Mouse (Mus musculus) lung, adult 18-20 months (tissue): ENCODE data around the gene Hcn2.

ENCODE experiments used
- DNase-seq, 2 experiments: peaks; one replicate each; pipeline ENCODE4 v3.0.0; 2022; ENCODE audit warnings: mixed read lengths in 2 of 2

Gene Hcn2

DNA sequence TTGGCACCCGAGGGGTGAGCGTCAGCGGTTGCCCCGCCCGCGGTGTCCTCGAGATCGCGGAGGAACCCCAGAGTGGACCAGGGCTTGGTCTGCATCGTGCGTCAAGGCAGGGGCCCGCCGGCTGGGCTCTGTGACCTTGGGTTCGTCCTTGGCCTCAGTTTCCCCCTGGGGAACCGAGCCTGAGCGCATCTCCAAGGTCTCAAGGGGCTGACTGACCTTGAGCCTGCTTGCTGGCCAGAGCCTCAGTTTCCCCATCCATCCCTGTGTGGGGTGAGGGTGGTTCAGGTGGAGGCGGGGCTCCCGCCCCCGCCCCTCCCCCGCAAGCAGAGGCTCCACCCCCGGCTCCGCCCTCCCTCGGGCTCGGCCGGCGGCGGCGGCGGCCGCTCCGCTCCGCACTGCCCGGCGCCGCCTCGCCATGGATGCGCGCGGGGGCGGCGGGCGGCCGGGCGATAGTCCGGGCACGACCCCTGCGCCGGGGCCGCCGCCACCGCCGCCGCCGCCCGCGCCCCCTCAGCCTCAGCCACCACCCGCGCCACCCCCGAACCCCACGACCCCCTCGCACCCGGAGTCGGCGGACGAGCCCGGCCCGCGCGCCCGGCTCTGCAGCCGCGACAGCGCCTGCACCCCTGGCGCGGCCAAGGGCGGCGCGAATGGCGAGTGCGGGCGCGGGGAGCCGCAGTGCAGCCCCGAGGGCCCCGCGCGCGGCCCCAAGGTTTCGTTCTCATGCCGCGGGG is at the start of gene Hcn2:
Gene Hcn2, plus strand, starts transcription at position 381 of the 734 bp plus-strand sequence.
- DNase-seq = no peak

DNA sequence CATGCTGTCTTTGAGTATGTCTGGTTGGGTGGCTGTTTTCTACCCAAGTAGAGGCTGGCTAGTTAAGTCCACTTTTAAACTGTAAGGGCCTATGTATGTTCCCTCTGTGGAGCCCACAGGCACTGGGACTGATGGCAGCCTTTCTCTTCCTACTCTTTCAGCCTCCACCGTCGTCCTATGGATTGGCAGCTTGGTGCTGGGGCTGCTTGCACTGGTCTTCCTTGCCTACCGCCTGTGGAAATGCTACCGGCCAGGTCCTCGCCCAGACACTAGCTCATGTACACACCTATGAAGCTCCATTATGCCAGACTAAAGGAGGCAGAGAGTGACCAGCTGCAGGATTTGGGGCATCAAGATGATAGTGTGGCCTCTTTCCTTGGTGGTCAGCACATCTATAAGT is 48.4 kb upstream of the Hcn2 start:
- no peak for DNase-seq

DNA sequence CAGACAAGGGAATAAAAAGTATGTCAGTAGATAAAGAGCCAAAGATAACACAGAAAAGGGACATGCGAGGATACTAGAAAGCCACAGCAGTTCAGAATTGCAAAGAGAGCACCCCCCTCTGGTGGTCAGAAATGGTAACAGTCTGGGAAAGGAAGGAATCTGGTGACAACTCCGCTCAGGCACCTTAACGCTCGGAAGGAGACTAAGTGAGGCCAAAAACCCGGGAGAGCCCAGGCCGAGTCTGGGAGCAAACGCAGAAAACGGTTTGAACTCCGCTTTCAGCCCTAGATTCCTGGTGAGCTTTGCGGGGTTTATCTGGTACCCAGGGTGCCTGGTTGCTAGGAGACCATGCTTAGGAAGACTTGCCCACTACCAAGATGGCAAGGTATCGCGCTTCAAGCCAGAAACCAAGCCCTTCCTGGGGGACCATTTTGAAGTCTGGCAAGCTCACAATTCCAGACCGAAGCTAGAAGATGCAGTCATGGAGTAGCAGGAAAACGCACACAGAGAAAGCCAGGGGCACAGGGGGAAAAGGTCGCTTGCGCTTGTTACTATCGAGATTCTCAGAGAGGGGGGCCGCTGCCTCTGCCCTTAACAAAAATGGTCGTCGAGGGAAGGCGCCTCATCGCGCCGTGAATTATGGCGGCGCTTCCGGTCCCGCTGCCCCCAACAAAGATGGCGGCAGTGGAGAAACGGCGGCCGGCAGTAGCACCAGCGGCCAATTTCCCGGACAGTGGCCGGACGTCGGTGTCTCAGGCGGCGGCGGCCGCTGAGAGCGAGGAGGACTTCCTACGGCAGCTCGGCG is 47.5 kb upstream of the Hcn2 start, which contains the start of gene Tpgs1:
Gene Tpgs1, plus strand, starts transcription at position 599 of the 805 bp plus-strand sequence.
- DNase-seq = peak; percentile 86 to 89

DNA sequence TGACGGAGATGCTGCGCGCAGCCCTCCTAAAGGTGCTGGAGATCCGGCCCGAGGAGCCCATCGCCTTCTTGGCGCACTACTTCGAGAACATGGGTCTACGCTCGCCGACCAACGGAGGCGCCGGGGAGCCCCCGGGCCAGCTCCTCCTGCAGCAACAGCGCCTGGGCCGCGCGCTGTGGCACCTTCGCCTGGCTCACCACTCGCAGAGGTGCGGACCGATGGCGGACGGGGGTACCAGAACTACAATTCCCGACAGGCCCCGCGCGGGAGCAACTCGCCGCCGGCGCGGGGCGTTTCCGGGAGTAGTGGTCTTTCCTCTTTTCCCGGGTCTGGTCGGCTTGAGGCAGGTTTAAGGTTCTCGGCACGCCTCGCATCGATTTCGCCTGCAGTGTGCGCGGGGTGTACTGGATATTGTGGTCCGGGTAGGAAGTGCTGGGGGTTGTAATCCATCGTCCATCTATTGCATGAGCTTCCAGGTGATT is 46.8 kb upstream of the Hcn2 start:
- peak; percentile 68 to 70 for DNase-seq

DNA sequence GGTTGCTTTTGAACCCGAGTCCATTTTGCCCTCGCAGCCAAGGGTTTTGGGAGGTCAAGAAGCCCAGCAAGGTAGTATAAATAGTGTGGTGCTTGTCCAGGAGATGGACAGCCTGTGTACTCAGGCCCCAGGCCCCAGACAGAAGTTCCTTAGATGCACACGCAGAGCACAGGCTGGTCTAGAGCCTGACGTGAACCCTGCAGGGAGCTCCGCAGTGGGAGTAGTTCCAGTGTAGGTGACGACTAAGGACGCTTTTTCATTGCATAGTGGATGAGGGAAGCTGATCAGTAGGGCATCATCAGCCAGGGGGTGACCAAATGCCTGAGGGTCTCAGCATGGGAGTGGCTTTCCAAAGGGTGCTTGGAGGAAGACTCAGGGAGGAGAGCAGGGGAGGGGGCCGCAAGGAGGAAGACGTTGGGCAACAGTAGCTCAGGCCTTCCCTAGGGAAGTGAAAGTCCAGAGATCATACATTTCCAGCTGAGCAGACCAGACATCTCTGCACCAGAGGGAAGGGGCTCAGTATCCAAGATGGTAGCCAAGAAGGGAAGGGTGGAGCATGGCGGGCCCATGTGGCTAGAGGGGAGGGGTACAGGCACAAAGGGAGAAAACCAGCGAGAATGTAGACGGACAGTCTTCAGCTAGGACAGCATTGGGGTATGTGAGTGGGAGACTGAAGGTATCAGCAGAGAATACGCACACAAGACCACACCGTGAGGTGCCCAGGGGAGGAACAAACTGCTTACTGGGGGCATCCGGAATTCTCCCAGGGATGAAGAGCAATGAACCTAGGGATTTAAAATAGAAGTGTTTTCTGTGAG is 46.2 kb upstream of the Hcn2 start:
- DNase-seq = no peak

DNA sequence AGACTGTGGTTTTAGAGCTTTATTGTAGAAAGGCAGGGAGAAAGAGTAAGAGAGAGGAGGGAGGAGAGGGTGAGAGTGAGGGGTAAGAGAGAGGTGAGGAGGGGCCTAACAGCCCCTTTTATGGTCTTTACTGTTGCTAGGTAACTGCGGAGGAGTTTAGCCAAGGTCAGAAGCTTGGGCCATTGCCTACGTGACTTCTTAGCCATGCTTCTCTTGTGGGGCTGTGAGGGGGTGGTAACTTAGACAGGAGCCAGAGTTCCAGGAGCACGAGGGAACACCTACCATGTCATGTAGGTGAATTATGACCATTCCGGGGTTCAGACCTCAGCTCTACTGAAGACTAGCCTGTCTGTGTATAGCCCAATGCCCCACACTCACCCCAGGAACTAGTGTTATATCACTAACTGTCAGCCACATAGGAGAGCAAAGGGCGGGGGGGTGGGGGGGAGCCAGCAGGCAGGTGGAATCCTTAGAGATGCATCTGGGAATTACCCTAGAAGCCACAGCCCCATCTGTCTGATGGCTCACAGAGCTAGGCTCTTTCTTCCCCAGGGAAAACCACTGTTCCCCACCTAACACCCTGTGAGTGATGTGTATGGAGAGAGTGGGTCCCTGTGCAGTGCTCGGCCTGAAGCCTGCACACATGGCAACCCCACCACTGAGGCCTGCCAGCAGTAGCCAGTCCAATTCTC is 44.9 kb upstream of the Hcn2 start:
- DNase-seq = no peak

DNA sequence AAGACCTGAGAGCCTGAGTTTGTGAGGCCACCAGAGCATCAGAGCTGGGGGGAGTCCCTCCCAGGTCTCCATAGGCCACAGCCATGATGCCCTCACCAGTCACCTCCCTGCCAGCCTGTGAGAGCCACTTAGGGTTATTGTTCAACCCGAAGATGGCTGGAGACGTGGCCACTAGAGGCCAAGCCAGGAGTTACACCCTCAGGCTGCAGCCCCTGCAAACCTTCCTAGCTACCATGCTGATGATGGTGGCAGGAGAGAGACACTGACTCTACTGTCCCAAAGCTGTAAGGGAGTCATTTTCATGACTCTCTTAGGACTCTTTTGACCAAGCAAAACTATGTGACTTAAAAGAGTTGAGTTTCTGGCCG is 44.4 kb upstream of the Hcn2 start:
- DNase-seq = no peak

DNA sequence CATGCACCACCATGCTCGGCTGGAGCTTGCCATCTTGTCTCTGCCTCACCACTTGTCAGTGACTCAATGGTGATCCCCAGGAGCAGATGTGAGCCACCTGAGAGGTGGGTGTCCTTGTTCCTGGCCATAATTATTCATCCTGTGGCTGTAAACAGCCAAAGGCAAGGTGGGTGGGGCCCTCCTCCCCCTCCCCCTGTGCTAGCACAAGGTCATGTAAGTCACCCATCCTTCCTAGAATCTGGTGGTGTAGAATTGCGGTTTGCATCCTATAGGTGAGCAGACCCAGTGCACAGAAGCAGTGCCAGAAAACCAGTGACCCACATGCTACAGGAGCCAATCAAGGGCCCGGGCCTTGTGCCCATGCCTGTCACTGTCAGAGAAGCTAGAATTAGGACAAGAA is 43.4 kb upstream of the Hcn2 start:
- no peak for DNase-seq

DNA sequence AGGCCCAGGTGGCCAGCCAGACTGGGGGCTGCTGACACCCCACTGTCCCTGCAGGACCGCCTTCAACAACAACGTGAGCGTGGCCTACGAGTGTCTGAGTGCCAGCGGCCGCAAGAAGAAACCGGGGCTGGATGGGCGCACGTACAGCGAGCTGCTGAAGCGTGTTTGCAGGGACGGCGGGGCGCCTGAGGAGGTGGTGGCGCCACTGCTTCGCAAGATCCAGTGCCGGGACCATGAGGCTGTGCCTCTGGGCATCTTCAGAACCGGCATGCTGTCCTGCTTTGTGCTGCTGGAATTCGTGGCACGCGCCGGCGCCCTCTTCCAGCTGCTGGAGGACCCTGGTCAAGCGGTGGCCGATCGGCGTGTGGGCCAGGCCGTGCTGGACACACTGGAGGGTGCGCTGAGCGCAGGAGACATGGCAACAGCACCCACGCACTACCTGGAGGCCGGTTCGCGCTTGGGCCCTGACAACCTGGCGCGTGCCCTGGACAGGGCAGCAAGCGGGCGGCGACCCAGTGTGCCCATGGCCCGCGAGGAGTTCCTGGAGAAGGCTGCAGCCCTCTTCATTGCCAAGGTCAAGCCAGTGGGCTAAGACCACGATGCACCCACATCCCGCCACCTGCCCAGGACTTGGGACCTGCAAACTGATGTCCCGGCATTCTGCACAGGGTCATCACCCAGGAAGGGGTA is 40.9 kb upstream of the Hcn2 start:
- DNase-seq = no peak

DNA sequence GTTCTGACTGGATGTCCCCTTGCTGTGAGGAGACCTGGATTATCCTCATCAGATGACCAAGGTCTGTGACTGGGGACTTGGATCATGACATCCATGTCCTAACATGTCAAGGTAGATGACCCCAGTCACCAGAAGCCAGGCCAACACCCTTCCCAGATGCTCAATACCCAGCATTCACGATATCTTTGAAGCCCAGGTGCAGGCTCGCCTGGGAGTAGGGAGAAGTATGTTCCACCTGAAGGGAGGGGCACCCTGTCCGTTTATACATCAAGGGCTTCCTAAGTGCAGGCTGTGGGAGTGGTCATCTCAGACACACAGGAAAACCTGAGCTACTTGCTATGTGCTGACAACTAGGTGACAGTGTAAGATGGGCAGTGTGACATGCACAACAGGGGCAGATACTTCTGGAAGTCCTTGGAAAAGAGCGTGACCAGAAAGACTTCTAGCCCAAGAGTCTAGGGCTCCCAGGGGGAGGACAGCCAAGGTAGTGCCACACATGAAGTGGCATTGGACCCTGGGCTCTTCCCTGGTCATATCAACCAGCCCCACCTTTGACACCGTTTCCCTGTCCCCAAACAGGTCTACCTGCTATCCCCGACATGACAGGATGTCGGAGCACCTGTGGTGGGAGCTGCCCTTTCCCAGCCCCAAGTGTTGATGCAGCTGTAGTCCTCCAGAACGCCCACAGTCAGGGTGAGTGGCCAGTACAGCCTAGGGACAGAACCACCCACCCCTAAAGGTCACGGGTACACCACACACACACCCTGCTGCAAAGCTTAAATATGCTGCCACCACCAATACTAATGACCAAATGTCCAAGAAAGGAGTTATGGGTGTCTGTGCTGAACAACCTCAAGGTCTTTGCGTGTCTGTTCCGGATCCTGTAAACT is 35.6 kb upstream of the Hcn2 start:
- DNase-seq = peak in 1 of 2 experiments; percentile 33

DNA sequence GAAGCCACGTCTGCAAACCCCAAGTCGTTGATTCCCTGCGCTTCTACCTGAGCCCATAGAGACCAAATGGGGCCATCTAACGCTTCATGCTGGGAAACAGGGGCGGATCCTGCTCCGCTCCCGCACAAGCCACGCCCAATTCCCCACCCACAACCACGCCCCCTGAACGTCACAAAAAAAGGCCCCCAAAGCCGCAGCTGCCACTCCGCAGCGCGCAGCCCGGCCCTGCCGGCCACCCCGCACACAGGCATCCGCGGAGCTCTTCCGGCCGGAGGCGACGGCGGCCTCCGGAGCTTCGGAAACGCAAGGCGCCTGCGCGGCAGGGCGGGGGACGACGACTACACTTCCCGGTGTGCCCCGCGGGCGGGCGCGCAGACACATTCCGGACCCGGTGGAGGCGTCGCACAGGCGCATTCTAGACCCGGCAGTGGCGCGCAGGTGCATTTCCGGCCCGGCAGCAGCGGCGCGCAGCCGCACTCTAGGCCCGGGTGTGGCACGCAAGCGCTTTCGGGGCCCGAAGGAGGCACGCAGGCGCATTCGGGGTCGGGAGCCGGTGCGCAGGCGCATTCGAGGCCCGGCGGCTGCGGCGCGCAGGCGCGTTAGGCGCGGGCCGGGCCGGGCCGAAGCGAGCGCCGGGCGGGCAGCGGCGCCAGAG is 34.7 kb upstream of the Hcn2 start, which contains the start of gene Cdc34:
Gene Cdc34, plus strand, starts transcription at position 605 of the 655 bp plus-strand sequence.
- peak; percentile 99 to 100 for DNase-seq

DNA sequence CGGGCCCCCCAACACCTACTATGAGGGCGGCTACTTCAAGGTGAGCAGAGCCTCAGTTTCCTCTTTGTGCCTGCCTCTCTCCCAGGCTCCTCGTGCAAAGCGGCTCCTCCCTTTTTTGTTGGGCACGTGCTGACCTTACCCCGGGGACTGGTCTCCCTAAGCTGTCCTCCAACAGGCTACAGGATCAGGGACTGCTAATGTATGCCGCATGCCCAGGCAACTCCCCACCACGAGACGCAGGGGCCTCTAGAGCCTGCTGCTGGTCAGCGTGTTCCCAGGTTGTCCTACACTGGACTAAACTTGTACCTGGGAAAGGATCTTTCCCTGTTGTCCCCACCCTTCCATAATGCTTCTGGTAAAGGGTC is 33.9 kb upstream of the Hcn2 start:
- no peak for DNase-seq

DNA sequence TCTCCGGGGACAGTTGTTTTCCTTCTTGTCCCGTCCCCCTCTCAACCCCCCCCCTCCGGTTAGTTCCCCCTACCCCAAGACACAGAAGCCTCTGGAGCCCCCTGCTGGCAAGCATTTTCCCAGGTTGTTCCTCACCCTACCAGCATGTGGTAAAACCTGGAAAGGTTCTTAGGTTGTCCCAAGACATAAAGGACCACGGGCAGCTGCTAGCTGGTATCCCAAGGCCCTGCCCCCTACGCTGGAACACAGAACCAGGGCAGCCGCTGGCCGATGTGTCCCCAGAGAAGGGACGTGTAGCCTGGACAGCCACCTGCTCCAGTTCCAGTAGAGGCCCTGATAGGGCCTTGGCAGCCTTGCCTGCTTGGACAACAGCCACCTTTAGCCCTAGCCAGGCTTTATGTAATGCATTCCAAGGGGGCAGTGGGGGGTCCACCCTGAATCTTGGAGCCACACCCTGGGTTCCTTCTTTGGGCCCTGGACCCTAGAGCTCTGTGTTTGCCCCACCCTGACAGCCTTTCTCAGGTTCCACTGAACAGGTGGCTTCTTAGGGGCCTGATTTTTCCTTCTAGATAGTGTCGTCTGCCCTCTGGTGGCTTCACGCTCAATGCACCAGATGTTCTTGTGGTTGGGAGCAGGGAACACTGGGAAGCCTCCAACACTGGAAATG is 33.4 kb upstream of the Hcn2 start:
- peak; percentile 53 to 65 for DNase-seq

DNA sequence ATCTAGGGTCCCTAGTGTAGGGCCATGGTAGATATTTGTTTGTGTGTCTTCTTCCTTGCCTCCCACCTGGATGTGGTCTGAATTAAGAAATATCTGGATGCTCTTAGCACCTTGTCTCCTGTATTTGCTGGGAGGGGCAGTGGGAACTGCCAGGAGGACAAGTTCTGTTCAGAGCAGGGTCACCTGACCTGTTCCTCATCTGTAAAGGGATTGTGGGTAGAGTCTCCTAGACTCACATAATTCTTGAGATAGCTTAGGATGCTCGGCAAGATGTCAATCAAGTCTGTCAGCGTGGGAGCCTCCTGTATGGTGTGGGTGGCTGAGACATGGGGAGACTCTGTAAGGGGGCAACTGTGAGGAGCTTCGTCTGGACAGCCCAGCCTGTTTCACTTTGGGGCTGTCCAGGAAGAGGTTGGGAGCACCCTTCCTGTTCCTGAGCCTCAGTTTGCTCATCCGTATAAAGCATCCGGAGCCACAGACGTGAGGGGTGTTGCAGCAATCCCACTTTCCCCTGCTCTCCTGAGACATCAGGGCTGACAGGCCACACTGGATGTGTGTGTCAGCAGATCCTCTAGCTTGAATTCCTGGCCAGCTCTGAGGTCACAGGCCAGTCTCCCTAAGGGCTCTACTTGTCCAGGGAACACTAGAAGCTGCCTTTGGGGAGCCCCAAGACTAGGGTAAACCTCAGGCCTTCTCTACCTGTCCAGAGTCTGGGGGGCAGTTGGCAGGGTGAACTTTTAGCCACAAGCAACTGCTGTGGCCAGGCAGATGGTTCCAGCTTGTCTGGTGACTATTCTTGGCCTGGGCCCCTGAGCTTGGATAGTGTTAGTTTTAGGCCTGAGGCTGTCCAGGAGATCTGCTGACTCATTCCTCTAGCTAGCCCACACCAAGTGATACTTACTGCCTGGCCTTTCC is 32.5 kb upstream of the Hcn2 start:
- no peak for DNase-seq

DNA sequence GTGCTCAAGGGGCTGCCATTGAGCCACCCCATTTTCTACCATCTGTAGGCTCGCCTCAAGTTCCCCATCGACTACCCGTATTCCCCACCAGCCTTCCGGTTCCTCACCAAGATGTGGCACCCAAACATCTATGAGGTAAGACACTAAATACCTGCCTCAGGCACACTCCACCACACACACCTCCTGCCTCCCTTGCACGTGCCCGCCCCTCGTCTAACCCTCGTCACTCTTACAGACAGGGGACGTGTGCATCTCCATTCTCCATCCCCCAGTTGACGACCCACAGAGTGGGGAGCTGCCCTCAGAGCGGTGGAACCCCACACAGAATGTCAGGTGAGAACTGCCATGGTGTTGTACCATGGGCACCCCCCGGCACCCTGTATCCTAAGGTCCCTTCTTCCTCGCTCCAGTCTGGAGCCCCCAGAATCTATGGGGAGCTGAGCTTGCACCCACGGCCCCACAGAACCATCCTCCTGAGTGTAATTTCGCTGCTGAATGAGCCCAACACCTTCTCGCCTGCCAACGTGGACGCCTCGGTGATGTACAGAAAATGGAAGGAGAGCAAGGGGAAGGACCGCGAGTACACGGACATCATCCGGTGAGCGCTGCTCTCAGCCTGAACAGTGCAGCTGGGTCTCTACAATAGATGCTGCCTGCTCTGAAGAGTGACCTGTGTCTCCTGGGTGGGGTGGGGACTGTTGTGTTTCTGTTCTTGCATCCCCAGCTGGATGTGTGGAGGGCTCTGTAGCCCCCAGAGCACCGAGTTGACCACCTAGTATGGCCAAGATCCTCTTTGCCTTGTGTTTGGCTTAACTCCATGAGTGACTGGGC is 31.4 kb upstream of the Hcn2 start:
- DNase-seq = no peak

DNA sequence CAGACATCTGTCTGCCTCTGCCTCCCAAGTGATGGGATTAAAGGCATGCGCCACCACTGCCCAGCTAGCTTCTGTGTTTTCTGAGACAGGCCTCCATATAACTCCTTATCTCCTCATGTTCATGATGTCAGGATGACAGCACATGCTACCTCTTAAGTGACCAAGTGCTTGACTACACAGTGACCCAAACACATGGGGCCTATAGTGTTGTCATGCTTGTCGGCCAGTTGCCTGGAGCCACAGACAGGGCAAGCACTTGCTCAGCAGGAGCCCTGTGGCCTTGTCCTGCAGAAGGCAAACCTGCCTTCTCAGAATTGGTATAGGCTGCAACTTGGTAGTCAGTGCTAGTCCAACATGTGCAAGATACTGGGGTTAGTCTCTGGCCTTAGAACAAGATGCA is 30.2 kb upstream of the Hcn2 start:
- DNase-seq = no peak

DNA sequence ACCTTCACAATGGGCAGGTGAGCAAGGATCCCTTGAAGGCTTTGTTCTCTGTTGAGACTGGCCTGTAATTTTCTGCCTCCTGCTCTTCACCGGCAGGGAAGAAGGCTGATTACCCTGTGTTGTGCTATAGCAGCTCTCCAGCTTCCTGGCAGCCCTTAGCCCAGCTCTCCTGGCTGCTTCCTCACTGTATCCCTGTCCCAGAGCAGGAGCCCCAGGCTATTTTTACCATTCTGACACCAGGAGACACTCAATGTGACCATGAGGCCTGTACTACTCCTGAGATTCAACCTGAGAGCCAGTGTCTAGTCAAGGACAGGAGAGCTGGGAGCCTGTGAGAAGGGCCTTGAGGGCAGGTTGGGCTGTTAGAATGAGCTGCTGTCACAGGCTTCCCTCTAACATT is 29.7 kb upstream of the Hcn2 start:
- DNase-seq = no peak

DNA sequence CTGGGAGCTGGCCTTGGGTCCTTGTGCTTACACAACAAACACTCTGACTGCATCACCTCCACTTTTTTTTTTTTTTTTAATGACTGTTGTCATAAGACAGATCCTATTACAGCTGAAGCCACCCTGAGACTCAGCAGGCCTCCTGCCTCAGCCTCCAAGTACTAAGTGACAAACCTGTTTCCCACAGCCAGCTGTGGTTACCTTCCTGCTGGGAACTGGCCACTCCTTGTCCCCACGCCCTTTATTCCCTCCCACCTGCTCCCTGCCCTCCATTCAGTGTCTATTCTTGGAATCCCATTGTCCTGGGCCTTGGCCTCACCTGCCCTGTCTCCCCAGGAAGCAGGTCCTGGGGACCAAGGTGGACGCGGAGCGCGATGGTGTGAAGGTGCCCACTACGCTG is 28.9 kb upstream of the Hcn2 start:
- no peak for DNase-seq
